Mouse (Mus musculus) heart, embryonic 15.5 days (tissue): ENCODE results near the gene Ano2. TPM values are rescaled to one million over a fixed set of nuclear protein-coding genes. Genes with fewer than 3 reads are reported as not detected.

Source experiments
- ATAC-seq: fragments of 200-750 bp; cut with Nextera tagmentation; replicated peaks from 2 replicates; pipeline ENCODE4 v1.8.0; 2017; ENCODE audit warnings: low read depth, moderate TSS enrichment; ENCODE audit not compliant: insufficient number of reproducible peaks, insufficient read depth, low FRiP score
- H3K27ac ChIP-seq: fragments of 300-500 bp; sonication (generic); 2 replicates; pipeline ENCODE4 v1.5.1; 2015; ENCODE audit warnings: mild to moderate bottlenecking, inconsistent platforms
- H3K27me3 ChIP-seq: fragments of 300-500 bp; sonication (generic); 2 replicates; pipeline ENCODE4 v1.6.1; 2015; ENCODE audit warnings: inconsistent platforms
- H3K36me3 ChIP-seq: fragments of 300-500 bp; sonication (generic); 2 replicates; pipeline ENCODE4 v1.6.1; 2015; ENCODE audit warnings: mild to moderate bottlenecking, inconsistent platforms
- H3K4me1 ChIP-seq: fragments of 300-500 bp; sonication (generic); replicated peaks from 2 replicates; pipeline ENCODE4 v1.6.1; 2015; ENCODE audit warnings: inconsistent platforms
- H3K4me2 ChIP-seq: fragments of 300-500 bp; sonication (generic); 2 replicates; pipeline ENCODE4 v1.6.1; 2015; ENCODE audit warnings: inconsistent platforms, mild to moderate bottlenecking, moderate library complexity
- H3K4me3 ChIP-seq: fragments of 300-500 bp; sonication (generic); 2 replicates; pipeline ENCODE4 v1.5.1; 2015; ENCODE audit warnings: mild to moderate bottlenecking, inconsistent platforms
- H3K9ac ChIP-seq: fragments of 300-500 bp; sonication (generic); 2 replicates; pipeline ENCODE4 v1.6.1; 2015; ENCODE audit warnings: mild to moderate bottlenecking, inconsistent platforms
- H3K9me3 ChIP-seq: fragments of 300-500 bp; sonication (generic); replicated peaks from 2 replicates; pipeline ENCODE4 v1.6.1; 2016; ENCODE audit warnings: inconsistent platforms
- WGBS: fragments of 180-500 bp; shearing (Covaris S2); methylation state at CpG from one replicate; pipeline ENCODE4 v1.1.7; 2015; ENCODE audit warnings: mixed read lengths; 5-methylcytosine and 5-hydroxymethylcytosine counted together
- polyA plus RNA-seq: library from polyadenylated mRNA; unstranded; fragments of >200 nt; fragmentation: Nextera tagmentation; extraction: Ambion mirVana; gene quantifications from 2 replicates; pipeline ENCODE4 v1.2.1, GENCODE M21; 2015

Ano2 gene
- polyA plus RNA-seq, 1 experiment from 2014 or later = 0.06 TPM

DNA sequence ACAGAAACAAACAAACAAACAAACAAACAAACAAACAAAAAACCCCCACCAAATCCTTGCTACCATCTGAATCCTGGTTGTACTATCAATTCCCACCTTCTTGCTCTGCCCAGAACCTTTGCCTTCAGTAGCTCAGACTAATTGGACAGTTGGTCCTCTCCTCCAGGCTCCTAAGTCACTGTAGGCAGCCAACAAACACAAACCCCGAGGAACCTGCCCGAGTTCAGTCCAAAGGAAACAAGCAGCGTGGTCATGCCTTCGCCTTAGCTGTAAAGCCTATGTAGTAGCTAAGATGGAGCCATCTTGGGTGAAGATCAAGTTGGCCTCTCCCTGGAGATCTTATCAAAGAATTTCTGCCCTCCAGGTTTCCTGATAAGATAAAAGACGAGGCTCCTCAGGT is 362.9 kb downstream of the Ano2 start:
- Histone ChIP-seq H3K9me3 (no peaks in the 10 kb centered on the region), H3K27ac (no peak overlapping the region), H3K4me3 (no peak overlapping the region), H3K4me2 (no peak overlapping the region), H3K27me3 (no peaks in the 10 kb centered on the region), H3K36me3 (no peaks in the 10 kb centered on the region), H3K4me1 (no peaks in the 10 kb centered on the region), H3K9ac (no peak overlapping the region)
- 66% methylated on average over 5 of the region's 5 CpGs for WGBS
- ATAC-seq = no peak

DNA sequence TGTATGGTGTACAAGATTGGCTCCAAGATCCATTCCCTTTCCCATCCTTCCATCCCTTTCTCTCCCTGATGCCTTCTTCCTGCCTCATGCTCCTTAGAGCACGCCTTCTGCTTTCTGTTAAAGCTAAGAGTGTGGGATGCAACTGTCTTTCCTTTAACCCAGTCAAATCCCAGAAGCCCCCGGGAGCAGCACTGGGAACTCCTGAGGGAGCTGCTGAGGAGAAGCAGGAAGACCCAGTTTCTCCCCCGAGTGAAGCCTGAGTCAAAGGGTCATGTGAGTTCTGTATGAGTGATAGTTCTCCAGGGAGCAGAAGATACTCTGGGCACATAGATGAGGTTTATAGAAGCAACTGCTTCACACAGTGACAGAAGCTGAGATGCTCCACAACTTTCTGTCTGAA is 367.5 kb downstream of the Ano2 start:
- Histone ChIP-seq H3K4me1 (no peaks in the 10 kb centered on the region), H3K9me3 (no peaks in the 10 kb centered on the region), H3K27ac (no peak overlapping the region), H3K27me3 (no peaks in the 10 kb centered on the region), H3K36me3 (no peaks in the 10 kb centered on the region), H3K4me3 (no peak overlapping the region), H3K9ac (no peak overlapping the region), H3K4me2 (no peak overlapping the region)
- ATAC-seq = no peak
- 70% methylated on average over 3 of the region's 3 CpGs for WGBS

DNA sequence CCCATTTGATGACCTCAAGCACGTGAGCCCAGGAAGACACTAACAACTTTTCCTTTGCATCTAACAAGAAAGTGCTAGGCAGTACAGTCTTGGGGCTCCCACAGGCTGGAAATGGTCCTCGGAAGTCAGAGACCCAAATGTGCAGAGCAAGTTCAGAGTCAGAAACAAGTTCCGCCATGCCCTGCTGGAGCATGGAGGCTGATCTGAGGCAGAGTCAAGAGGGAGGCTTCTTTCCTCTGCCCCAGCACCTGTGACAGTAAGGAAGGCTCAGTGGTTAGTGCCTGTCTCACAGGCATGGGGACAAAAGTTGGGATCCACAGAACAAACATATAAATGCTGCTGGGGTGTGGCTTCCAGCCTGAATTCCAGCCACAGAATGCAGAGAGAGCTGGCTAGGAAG is 390.3 kb downstream of the Ano2 start:
- no peaks in the 10 kb centered on the region for H3K4me1 ChIP-seq
- no peak overlapping the region for H3K4me2 ChIP-seq
- no peaks in the 10 kb centered on the region for H3K9me3 ChIP-seq
- H3K27ac ChIP-seq = no peak overlapping the region
- no peak overlapping the region for H3K4me3 ChIP-seq
- ATAC-seq = no peak
- no peaks in the 10 kb centered on the region for H3K27me3 ChIP-seq
- no peak overlapping the region for H3K9ac ChIP-seq
- no peaks in the 10 kb centered on the region for H3K36me3 ChIP-seq
- WGBS = 72% methylated on average over 3 of the region's 3 CpGs

DNA sequence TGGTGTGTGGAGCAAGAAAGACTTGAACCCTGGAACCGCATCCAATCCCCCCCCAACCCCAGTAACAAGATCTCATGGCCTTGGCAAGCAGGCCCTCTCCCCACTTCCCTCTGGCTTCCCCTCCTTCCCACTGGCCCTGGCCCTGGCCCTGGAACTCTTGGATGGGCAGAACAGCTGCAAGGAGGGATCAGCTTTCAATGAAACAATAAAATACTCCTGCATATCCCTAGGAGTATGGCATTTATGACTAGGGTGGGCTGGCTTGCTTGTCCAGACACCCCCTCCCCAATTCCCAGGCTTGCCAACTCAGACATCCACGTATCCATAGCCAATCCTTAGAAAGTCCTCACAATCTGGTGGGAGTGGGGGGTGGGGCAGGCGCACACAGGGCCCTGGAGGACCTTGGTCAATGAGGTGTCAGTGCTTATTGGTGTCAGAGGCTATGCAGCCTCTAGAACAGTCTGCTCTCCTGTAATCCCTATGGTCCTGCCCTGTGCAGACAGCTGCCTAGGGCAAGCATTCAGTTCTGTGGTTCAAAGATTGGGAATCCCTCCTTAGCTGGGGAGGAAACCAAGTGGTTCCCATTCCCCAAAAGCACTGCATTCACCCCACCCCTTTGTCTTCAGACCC is 396.2 kb downstream of the Ano2 start:
- H3K36me3 ChIP-seq = no peaks in the 10 kb centered on the region
- H3K9me3 ChIP-seq = no peaks in the 10 kb centered on the region
- no peaks in the 10 kb centered on the region for H3K4me1 ChIP-seq
- H3K4me2 ChIP-seq = no peak overlapping the region
- no peak for ATAC-seq
- no peak overlapping the region for H3K9ac ChIP-seq
- no peaks in the 10 kb centered on the region for H3K27me3 ChIP-seq
- no peak overlapping the region for H3K27ac ChIP-seq
- 66% methylated on average over 3 of the region's 3 CpGs for WGBS
- H3K4me3 ChIP-seq = no peak overlapping the region

DNA sequence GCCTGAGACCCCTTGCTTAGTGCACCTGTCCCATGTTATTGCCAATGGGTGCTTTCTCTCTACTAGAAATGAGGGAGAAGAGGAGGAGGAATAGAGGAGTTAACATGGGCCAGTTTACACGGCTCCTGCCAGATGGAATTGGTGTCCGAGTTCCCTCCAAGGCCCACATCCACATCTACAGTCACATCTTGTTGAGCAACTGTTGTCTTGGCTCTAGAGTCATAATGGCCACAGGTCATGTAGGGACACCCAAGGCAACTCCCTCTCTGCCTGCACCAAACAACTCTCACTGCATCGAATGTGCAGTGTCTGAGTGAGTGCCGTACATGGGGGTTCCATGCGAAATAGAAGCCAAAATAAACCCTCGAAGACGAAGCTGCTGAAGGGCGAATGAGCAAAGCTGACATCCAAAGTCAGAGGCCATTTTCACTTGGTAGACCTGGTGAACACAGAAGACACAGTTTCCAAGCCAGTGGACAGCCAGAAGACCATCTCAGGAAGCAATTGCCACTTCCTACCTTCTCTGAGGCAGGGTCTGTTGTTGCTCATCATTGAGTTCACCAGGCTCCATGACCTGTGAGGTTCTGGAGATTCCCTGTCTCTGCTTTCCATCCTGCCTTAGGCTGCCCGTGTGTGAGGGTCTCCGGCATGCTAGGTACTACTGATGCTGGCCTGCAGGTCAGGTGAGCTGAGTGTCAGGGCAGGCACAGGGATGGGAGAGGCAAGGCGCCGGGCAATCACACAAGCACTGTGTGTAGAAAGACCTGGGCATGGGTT is 398.5 kb downstream of the Ano2 start:
- Histone ChIP-seq H3K36me3 (no peaks in the 10 kb centered on the region), H3K27me3 (no peaks in the 10 kb centered on the region), H3K4me1 (no peaks in the 10 kb centered on the region), H3K4me2 (no peak overlapping the region), H3K9ac (no peak overlapping the region), H3K4me3 (no peak overlapping the region), H3K27ac (no peak overlapping the region), H3K9me3 (no peaks in the 10 kb centered on the region)
- 88% methylated on average over 12 of the region's 12 CpGs for WGBS
- ATAC-seq = no peak

Other genes with a start within 250 kb of the Ano2 start
- 91.7 and 118 TPM in 2 replicates for gene Cd9, start 195.6 kb upstream of the Ano2 start, polyA plus RNA-seq
- gene Vwf, start 143.6 kb upstream of the Ano2 start, polyA plus RNA-seq = 21.9 and 24.5 TPM in 2 replicates